Mouse (Mus musculus): ENCODE measurements around the gene Polr2i.
A peak's percentile ranks its signal among the peaks of the same experiment; 100 is the strongest.
"Not testable (repeated sequence)": the region's sequence is repeated elsewhere in the genome, so short reads cannot be mapped to it uniquely, and the experiment has no call there.

Gene Polr2i

DNA sequence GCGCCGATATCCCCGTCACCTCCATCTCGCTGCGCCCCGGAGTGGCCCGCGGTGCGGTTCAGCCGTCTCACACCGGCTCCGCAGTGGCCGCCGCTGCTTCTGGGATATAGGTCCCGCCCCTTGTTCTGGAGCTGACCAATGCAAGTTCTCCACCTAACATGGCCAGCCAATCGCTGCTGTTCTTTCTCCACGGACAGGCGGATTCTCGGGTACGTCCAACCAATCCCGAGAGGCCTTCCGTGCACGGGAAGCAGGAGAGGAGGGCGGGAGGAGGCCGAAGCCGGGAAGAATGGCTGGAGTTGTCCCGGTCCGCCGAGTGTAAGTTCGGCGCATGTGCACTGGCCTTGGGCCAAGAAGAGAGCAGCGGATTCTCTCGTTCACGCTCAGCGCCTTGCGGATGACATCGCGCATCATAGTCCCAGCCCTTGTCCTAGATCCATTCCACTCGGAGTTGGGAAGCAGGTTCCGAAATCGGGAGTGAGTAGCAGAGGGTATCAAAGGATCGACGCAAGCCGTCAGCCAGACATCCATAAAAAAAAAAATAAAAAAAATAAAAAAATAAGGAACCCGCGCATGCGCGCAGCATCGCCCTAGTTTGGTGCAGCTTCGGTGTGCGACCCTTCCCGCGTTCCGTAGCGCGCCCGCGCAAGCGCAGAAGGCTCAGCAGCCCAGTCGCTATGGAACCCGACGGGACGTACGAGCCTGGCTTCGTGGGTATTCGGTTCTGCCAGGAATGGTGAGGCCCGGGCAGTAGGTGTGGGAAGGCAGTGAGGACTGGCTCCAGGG is at the start of gene Polr2i, which contains the start of gene Tbcb:
TSS of gene Polr2i (plus strand) at position 280 of the 786 bp plus-strand sequence.
TSS of gene Tbcb (minus strand) at position 604 of the 786 bp plus-strand sequence.
- peak; percentile 93 for DNase-seq (ENCODE audit: low spot score)

GRCm38 (mm10) chr7:30183189-30183588 is 48.6 kb upstream of the Polr2i start:
- not testable (repeated sequence) for DNase-seq (ENCODE audit: low spot score)

GRCm38 (mm10) chr7:30183879-30184289 is 47.9 kb upstream of the Polr2i start, which contains the start of gene Cox7a1:
TSS of gene Cox7a1 (plus strand) at chr7:30184144.
- no peak for DNase-seq (ENCODE audit: low spot score)

DNA sequence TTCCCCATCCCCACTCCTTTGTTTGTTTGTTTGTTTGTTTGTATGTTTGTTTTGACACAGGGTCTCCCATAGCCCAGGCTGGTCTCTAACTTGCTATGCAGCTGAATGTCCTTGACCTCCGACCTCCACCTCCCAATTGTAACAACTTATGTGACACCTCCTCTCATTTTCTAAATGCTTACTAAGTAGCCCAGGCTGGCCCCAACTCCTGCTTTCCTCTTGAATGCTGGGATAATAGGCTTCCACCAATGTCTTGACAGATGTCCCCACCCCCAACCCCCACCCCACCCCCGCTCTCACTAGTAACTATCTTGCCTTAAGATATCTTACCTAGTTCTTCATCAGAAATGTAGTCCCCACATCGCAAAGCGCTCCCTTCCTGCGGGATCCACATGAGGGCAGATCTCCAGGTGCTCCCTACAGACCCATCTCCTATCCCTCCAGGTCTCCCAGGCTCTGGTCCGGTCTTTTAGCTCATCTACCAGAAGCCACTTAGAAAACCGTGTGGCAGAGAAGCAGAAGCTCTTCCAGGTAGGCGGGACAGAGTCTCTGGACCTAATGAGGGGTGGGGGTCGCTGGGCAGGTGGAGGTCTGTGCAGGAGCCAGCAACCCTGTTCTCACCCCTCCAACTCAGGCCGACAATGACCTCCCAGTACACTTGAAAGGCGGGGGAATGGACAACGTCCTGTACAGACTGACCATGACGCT is 47.0 kb upstream of the Polr2i start:
- DNase-seq (ENCODE audit: low spot score), result no peak

- no peak for DNase-seq (ENCODE audit: low spot score)
Measured at GRCm38 (mm10) chr7:30188344-30189115, 43.2 kb upstream of the Polr2i start.

DNA sequence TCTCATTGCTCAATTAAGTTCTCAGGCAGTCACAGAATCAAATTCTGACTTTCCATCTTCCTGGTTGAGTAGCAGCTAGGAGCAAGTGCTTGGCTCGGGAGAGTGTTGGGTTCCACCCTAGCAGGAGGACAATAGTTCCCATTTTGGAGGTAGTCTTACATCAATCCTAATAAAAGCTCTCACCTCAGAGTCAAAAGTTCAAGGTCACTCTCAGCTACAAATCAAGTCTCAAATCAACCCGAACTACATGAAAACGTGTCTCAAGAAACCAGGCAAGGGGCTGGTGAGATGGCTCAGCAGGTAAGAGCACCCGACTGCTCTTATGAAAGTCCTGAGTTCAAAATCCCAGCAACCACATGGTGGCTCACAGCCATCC is 42.6 kb upstream of the Polr2i start:
- no peak for DNase-seq (ENCODE audit: low spot score)

- DNase-seq (ENCODE audit: low spot score), result no peak
Measured at GRCm38 (mm10) chr7:30192088-30192487, 39.7 kb upstream of the Polr2i start.

DNA sequence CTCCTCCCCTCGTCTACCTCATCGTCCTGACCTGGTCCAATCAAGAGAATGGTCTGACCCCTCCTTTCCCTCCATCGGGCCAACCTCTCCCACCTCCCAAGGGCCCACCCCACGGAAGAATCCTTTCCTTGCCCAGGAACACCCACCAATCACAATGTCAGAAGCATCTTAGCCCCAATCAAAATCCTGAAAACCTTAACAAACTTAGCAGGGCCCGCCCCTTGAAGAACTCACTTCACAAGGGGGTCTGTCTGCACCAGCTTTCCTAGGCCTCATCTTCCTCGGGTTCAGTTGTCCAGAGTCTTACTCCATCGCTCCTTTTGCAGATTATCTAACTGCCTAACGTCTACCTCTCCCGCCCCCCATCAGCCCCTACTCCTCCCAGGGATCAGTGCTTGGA is 38.7 kb upstream of the Polr2i start:
- DNase-seq (ENCODE audit: low spot score), result no peak

DNA sequence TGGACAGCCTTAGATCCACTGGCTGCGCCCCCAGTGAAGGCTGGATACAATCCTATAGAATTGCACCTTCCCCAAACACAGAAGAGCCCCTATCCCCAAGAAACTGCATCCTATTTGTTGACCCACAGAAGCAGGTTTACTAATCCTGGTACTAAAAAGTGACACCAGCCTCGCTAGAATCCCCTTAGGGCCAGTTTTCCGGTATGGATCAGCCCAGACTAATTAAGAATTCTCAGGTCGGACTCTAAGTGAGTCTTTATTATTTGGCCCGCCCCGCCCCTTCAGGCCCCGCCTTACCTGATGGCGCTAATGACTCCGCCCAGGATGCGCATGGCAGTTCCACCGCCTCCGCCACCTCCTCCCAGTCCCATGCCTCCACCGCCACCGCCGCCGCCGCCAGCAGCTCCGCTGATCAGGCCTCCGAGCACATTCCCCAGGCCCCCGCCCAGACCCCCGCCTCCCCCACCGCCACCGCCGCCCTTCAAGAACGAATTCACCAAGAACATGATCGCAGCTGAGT is 38.1 kb upstream of the Polr2i start:
- no peak for DNase-seq (ENCODE audit: low spot score)

DNA sequence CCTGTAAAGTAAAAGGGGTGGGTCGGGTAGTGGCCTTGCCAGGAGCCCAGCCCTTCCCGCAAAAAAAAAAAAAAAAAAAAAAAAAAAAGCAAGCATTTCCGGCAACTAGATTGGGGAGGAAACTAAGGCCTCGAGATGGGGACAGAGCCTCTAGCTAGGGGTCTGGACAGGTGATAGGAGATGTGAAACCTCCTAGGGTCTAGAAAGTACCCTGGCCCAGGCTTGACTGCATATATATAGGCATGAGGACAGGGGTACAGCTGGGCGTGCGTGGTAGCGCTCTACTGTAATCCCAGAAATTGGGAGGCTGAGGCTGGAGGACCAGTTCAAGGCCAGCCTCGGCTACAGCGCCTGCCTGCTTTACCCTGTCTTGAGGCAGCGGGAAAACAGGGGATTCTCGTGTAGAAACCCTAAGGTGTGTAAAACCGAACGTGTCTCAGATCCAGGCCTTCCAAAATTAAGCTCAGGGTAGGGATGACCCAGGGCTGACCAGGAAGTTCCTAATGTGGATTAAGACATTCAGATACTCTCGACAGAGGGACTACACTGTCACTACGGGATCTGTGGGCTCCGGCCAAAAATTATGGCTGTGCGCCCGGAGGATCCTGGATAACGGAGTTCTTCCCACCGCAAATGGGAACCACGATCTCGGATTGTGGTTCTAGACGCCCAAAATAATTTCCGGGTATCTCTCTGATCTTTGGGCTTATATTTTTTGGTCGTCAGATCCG is 37.5 kb upstream of the Polr2i start:
- DNase-seq (ENCODE audit: low spot score), result no peak

GRCm38 (mm10) chr7:30194884-30195283 is 36.9 kb upstream of the Polr2i start:
- DNase-seq (ENCODE audit: low spot score), result peak; percentile 82

DNA sequence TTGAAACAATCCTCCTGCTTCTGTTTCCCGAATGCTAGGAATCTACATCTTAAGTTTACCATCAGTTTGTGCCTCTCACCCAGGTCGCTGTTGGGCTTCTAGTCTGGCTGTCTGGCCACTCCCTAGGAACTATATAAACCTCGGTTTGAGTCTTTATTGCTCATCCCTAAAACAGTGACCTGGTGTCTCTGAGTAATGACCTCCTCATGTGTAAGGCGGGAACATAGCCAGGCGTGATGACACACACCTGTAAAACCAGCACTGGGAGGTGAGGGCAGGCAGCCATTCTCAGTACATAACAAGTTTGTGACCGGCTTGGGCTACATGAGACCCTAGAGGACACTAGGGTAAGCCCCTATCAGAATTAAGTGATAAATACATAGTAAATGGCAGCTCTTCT is 36.3 kb upstream of the Polr2i start:
- no peak for DNase-seq (ENCODE audit: low spot score)

DNA sequence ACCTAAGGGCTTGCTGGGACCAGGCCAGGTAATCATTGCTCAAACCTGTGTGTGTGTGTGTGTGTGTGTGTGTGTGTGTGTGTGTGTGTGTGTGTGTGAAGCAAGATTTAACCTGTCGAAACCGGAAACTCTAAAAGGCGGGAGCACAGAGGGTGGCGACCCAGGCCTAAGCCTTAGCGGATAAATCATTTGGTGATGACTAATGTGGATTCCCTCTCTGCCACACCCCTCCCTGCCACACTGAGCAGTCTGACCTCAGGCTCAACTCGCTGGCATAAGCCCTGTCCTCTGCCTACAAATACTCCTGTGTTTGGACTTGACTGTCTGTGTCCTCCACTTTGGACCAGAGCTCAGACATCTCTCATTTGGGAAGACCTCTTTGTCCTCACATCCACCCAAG is 35.6 kb upstream of the Polr2i start:
- no peak for DNase-seq (ENCODE audit: low spot score)

GRCm38 (mm10) chr7:30197592-30198129 is 34.1 kb upstream of the Polr2i start:
- no peak for DNase-seq (ENCODE audit: low spot score)

DNA sequence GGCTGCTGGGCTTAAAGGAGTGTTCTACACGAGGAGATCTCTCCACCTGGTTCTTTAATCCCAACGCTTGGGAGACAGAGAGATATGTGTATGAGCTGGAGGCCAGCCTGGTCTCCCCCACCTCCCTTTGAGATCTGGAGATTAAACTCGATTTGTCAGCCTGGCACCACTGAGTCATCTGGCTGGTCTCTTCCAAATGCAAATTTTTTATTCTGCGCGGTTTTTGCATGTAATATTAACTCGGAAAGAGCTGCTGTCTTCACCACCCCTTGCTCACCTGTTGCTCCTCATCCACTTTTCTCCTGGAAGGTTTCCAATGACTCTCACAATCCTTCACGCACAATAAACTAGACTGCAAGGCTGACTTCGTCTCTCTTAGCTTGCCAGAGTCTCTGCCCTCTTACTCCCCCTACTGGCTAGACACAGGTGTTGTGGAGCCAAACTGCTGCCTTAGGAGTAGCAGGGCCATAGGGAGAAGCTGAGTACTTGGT is 33.2 kb upstream of the Polr2i start, which contains the start of gene Capns1:
TSS of gene Capns1 (minus strand) at position 331 of the 491 bp plus-strand sequence.
- no peak for DNase-seq (ENCODE audit: low spot score)

- DNase-seq (ENCODE audit: low spot score), result no peak
Measured at GRCm38 (mm10) chr7:30199498-30200139, 32.1 kb upstream of the Polr2i start.

DNA sequence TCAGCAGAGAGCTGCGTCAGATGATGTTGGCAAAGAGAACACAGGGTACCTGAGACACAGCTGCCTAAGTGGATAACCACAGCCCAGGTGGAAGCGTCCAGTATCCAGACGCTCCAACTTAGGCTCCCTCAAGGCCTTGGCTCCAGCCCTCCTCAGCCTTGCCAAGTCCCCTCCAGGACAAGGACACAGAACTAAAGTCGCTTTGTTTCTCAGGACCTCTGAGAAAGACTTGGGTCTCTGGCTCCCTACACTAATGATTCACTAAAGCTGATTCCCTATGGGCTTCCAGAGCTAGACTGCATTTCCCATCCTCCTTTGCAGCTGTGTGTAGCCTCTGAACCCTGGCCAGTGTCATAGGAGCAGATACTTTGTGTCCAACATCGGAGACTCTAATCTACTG is 31.5 kb upstream of the Polr2i start:
- DNase-seq (ENCODE audit: low spot score), result no peak

GRCm38 (mm10) chr7:30200661-30201060 is 31.1 kb upstream of the Polr2i start:
- not testable (repeated sequence) for DNase-seq (ENCODE audit: low spot score)

DNA sequence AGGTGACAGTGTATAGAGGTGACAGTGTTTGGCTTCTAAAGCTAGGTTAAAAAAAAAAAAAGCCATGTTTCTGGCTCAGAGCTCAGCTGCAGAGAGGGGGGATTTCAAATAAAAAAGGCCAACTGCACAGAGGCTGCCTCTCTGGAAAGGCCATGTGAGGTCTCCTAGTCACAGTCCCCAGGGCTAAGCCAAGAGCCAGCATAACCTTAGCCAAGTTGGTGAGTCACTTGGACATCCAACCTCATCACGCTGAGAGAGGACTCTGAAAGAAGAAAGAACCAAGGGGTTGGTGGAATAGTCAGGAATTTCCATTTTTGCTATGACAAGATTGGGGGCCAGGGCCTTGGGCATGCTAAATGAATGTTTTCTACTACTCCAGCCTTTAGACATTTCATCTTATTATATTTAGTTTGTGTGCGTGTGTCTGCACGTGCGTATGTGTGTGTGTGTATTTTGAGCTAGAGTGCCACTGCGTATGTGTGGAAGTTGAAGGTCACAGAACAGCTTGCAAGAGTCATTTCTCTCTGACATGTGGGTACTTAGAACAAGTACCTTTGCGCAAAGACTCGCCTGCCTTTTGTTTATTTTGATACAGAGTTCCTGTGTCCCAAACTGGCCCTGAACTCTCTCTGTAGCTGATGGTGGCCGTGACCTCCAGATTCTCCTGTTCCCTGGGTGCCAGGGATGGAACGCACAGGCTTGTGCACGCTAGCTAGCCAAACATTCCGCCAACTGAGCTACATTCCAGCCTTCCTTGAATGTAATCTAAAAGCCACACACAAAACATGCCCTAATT is 28.7 kb upstream of the Polr2i start:
- DNase-seq (ENCODE audit: low spot score), result no peak

DNA sequence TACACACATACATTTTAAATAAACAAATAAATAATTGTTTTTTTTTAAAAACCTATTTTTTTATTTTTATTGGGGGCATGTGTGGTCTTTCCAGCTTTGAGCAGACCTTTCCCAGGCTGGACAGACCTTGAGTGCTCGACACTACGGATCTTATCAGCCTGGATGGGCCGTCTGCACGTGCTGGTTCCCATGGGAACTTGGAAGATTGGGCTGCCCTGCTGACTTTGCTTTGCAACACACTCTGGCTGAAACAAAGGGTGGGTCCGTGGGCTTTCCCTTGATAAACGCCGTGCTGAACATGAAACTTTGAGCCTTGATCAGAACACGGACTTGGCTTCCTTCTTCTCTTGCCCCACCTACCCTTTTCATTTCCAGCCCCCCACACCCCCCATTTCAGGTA is 27.4 kb upstream of the Polr2i start:
- no peak for DNase-seq (ENCODE audit: low spot score)
